In the genomic region with DNA sequence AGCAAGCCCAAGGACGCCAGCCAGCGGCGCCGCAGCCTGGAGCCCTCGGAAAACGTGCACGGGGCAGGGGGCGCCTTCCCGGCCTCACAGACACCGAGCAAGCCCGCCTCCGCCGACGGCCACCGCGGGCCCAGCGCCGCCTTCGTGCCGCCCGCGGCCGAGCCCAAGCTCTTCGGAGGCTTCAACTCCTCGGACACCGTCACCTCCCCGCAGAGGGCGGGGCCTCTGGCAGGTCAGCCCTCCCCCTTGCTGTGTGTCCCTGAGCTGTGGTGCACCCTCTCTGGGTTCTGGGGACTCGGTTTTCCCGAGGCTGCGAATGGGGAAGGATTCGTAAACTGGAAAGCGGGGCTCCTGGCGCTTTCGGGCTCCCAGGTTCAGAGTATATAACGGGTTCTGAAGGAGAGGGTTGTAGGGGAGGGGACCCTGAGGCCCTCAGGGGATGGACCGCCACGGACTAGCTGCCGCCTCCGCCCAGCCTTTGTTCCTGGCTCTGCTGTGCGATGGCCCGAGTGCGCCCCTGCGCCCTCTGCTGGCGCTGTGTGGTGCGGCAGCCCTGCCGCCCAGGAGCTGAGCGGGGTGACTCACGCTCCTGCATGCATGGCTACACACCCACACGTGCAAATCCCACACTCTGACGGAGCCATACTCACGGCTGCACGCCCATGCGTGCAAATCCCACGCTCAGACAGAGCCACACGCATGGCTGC, we compare ENCODE assay signal across 8 mouse cellular contexts. TPM values are rescaled to one million over a fixed set of nuclear protein-coding genes. Genes with fewer than 3 reads are reported as not detected.
DNase-seq lines count a peak whose midpoint lies in the region; ATAC-seq and TF ChIP-seq lines count a peak whose summit lies in the region.

No protein-coding gene starts in this region.

- H3K4me2 ChIP-seq in intestine, postnatal 0 days (replicated peaks; ENCODE audit: low read depth), result peak overlapping the region; percentile 73

- peak overlapping the region; percentile 58 for H3K9ac ChIP-seq in intestine, postnatal 0 days (ENCODE audit: low read depth, low read length)

- under 1% methylated on average over 56 of the region's 56 CpGs for WGBS in embryonic facial prominence, embryonic 10.5 days
- WGBS in intestine, postnatal 0 days, result 3% methylated on average over 53 of the region's 56 CpGs
- WGBS in midbrain, embryonic 10.5 days, result under 1% methylated on average over 56 of the region's 56 CpGs

- H3K36me3 ChIP-seq in embryonic facial prominence, embryonic 10.5 days (replicated peaks), result peaks cover 82% of the 10 kb centered on the region
- peaks cover 42% of the 10 kb centered on the region for H3K36me3 ChIP-seq in intestine, postnatal 0 days (ENCODE audit: control insufficient read depth, insufficient read depth)
- peaks cover 38% of the 10 kb centered on the region for H3K36me3 ChIP-seq in midbrain, embryonic 10.5 days

- DNase-seq in adrenal gland, postnatal 10 days, result peak; percentile 96
- DNase-seq in embryonic facial prominence, embryonic 10.5 days (ENCODE audit: low spot score), result peak; percentile 94
- peak; percentile 96 to 97 for DNase-seq in left cerebral cortex, postnatal 36 days (ENCODE audit: low spot score in 2 of 2)
- peak; percentile 94 for DNase-seq in midbrain, embryonic 10.5 days (ENCODE audit: low spot score)
- DNase-seq in right cerebral cortex, postnatal 36 days (ENCODE audit: low spot score in 2 of 2), result peak; percentile 94 to 96
- peak; percentile 92 to 93 for DNase-seq in urinary bladder, postnatal 4 days (ENCODE audit: low spot score in 2 of 2)

- H3K27ac ChIP-seq in embryonic facial prominence, embryonic 10.5 days (replicated peaks), result peak overlapping the region; percentile 99
- H3K27ac ChIP-seq in intestine, postnatal 0 days (ENCODE audit: low read depth, low read length), result peak overlapping the region; percentile 79
- peak overlapping the region; percentile 99 for H3K27ac ChIP-seq in midbrain, embryonic 10.5 days (replicated peaks)

- H3K4me1 ChIP-seq in embryonic facial prominence, embryonic 10.5 days, result peaks cover 79% of the 10 kb centered on the region
- H3K4me1 ChIP-seq in intestine, postnatal 0 days (replicated peaks; ENCODE audit: control insufficient read depth, insufficient read depth, low read length), result no peaks in the 10 kb centered on the region
- H3K4me1 ChIP-seq in midbrain, embryonic 10.5 days, result peaks cover 62% of the 10 kb centered on the region

- ATAC-seq in granulocyte monocyte progenitor cell, adult 5-6 weeks (replicated peaks; ENCODE audit: poor library complexity, severe bottlenecking), result peak; percentile 90
- ATAC-seq in intestine, postnatal 0 days, result peak; percentile 89

- intact Hi-C loops in left cerebral cortex, postnatal 36 days (cut with DNase I), result loop anchor here (1.0 kb wide), 1 partner anchor 116 kb away; no protein-coding TSS in a partner anchor

- peak; percentile 100 for TF ChIP-seq CTCF in intestine, postnatal 0 days (IDR thresholded peaks at IDR 0.05; ENCODE audit: low read depth)

- H3K9me3 ChIP-seq in embryonic facial prominence, embryonic 10.5 days, result no peaks in the 10 kb centered on the region
- H3K9me3 ChIP-seq in intestine, postnatal 0 days (ENCODE audit: control insufficient read depth), result no peaks in the 10 kb centered on the region
- H3K9me3 ChIP-seq in midbrain, embryonic 10.5 days (replicated peaks), result no peaks in the 10 kb centered on the region

- peak overlapping the region; percentile 56 for H3K4me3 ChIP-seq in embryonic facial prominence, embryonic 10.5 days
- H3K4me3 ChIP-seq in intestine, postnatal 0 days (ENCODE audit: low read depth, low read length), result peak overlapping the region; percentile 34
- peak overlapping the region; percentile 52 for H3K4me3 ChIP-seq in midbrain, embryonic 10.5 days

- no peaks in the 10 kb centered on the region; the same call in 1 of the 2 replicates for H3K27me3 ChIP-seq in embryonic facial prominence, embryonic 10.5 days (replicated peaks; ENCODE audit: low read depth, poor library complexity, severe bottlenecking)
- H3K27me3 ChIP-seq in intestine, postnatal 0 days (replicated peaks; ENCODE audit: control insufficient read depth, insufficient read depth, low read length), result no peaks in the 10 kb centered on the region
- H3K27me3 ChIP-seq in midbrain, embryonic 10.5 days (ENCODE audit: low read depth, poor library complexity, severe bottlenecking), result peaks cover 47% of the 10 kb centered on the region

RNA-seq across cellular contexts. Expression of a gene that starts 39.0 kb away (rescaled TPM):
- 10 to 100 TPM; 18.9 to 21.8 TPM for total RNA-seq in adrenal gland, postnatal 10 days (2021)
- 22.1 and 23.1 TPM in 2 replicates for polyA plus RNA-seq in embryonic facial prominence, embryonic 10.5 days (2016; fragmentation: Nextera tagmentation; extraction: Ambion mirVana)
- 0.49 and 0.90 TPM in 2 replicates for total RNA-seq in granulocyte monocyte progenitor cell, adult 5-6 weeks (2014; fragmentation: Nextera tagmentation)
- 0.22 TPM in 1 of 2 replicates, not detected in the other for total RNA-seq in granulocyte monocyte progenitor cell, adult 5-6 weeks (2017)
- 23.9 and 25.1 TPM in 2 replicates for polyA plus RNA-seq in intestine, postnatal 0 days (2015; fragmentation: Nextera tagmentation; extraction: Ambion mirVana)
- 100 to 1,000 TPM; 130 to 131 TPM for total RNA-seq in left cerebral cortex, postnatal 36 days (2021)
- 16.1 and 19.3 TPM in 2 replicates for polyA plus RNA-seq in midbrain, embryonic 10.5 days (2016; fragmentation: Nextera tagmentation; extraction: Ambion mirVana)

Comparison
In these comparisons a context has a peak if more than half of its experiments do, and no peak if none do; other contexts are left out.
1. Peak in every context shown above with its lines: DNase-seq, ATAC-seq, H3K4me3 ChIP-seq and H3K27ac ChIP-seq.
2. RNA of a gene that starts 39.0 kb away (total RNA-seq): 130 to 131 TPM in left cerebral cortex, postnatal 36 days and 18.9 to 21.8 TPM in adrenal gland, postnatal 10 days; 0.22 to 0.90 TPM in granulocyte monocyte progenitor cell, adult 5-6 weeks; every median in the first group is over 10 times any median in the second.